Mouse (Mus musculus): ENCODE results near the gene Zc2hc1b. TPM values are rescaled to one million over a fixed set of nuclear protein-coding genes. Genes with fewer than 3 reads are reported as not detected.
A peak's percentile ranks its signal among the peaks of the same experiment; 100 is the strongest.
"Not testable (repeated sequence)": the region's sequence is repeated elsewhere in the genome, so short reads cannot be mapped to it uniquely, and the experiment has no call there.

The Zc2hc1b gene
- polyA plus RNA-seq, 1 experiment from 2014 or later, result not detected

DNA sequence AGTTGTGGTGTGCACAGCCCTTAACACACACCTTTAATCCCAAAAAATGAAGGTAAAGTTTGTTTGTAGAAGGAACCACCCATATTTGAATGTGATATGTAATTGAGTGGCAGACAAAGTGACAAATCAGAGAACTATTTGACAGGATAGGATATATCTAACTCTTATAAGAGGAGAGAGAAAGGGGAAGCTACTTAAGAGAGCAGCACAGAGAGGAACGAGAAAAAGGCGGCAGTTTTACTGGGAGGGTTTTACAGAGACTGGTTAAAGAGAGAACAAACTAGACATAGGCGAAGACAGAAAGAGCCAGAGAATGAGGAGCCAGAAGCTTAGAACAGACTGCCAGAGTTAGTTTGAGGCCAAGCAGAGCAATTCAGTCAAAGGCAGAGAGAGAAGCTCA is 23.0 kb upstream of the Zc2hc1b start:
- Histone ChIP-seq H3K36me3 (no peaks in the 10 kb centered on the region), H3K4me3 (no peak overlapping the region), H3K9me3 (replicated peaks) (no peaks in the 10 kb centered on the region), H3K4me2 (no peak overlapping the region), H3K4me1 (peaks cover 13% of the 10 kb centered on the region), H3K27ac (peak overlapping the region; percentile 58), H3K27me3 (replicated peaks) (no peaks in the 10 kb centered on the region), H3K9ac (no peak overlapping the region)
- no peak for ATAC-seq
- 65% methylated on average over 3 of the region's 3 CpGs for WGBS (ENCODE audit: insufficient replicate concordance)

DNA sequence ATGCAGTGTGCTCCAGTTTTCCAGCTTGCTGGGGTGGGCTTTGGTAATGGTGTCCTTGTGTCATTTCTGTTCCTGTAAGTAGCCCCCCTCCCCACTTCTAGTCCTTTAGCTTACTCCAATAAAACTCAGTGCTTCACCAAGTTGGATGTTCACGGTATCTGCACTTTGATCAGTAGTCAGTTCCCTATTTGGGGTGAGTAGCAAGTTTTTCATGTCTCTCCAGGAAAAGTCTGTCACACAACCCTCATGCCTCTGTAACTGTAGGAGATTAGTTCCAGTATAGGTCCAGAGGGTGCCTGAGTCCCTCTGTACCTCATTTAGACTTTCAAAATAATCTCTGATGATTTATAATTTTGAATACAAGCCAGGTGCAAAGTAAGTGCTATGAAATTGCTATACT is 21.4 kb upstream of the Zc2hc1b start:
- no peaks in the 10 kb centered on the region for H3K27me3 ChIP-seq (replicated peaks)
- no peak for ATAC-seq
- H3K4me1 ChIP-seq, result peaks cover 13% of the 10 kb centered on the region
- no peak overlapping the region for H3K4me3 ChIP-seq
- no peak overlapping the region for H3K27ac ChIP-seq
- H3K36me3 ChIP-seq, result no peaks in the 10 kb centered on the region
- WGBS (ENCODE audit: insufficient replicate concordance), result 40% methylated on average over 1 of the region's 1 CpGs
- H3K4me2 ChIP-seq, result no peak overlapping the region
- H3K9ac ChIP-seq, result no peak overlapping the region
- H3K9me3 ChIP-seq (replicated peaks), result no peaks in the 10 kb centered on the region

DNA sequence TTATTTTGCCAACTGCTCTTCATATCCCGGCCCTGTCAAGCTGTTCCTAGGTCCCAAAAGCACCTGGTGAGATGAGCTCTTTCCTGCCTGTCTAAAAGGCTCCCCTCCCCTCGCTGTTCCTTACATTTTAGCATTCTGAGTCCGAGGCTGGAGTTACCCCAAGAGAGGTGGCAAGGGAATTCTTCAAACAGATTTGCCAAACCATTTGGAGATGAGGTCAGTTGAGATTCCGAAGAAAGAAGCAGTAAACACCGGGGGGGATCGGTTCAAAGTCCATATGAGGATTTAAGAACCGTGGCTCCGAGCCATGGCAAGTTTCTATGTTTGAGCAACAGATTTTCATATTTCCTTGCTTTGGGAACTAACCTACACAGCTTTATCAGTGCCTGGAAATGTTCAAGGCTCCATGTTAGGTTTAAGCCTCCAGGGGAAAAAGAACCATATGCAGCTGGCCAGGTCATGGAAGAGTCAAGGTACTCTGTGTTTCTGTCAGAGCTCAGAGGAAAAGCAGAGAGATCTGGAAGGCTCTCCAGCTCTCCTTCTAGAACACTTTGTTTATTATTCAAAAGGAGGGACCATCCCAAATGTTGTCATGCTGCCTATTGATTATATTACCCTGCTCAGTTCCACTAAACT is 19.2 kb upstream of the Zc2hc1b start:
- Histone ChIP-seq H3K9me3 (replicated peaks) (no peaks in the 10 kb centered on the region), H3K4me3 (no peak overlapping the region), H3K4me2 (no peak overlapping the region), H3K9ac (no peak overlapping the region), H3K27me3 (replicated peaks) (no peaks in the 10 kb centered on the region), H3K36me3 (no peaks in the 10 kb centered on the region), H3K4me1 (peaks cover 20% of the 10 kb centered on the region), H3K27ac (no peak overlapping the region)
- no peak for ATAC-seq
- 69% methylated on average over 8 of the region's 8 CpGs for WGBS (ENCODE audit: insufficient replicate concordance)

DNA sequence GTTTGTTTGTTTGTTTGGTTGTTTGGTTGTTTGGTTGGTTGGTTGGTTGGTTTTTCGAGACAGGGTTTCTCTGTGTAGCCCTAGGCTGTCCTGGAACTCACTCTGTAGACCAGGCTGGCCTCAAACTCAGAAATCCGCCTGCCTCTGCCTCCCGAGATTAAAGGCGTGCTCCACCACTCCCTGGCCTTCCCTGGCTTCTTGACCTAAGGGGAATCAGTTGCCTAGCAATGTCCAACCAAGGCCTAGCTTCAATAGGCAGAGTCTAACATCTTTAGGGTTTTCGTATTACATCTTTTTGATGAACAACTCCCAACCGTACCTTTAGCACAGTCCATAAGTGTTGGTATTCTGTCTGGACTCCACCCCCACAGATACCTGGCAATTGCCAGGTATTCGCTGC is 15.7 kb upstream of the Zc2hc1b start:
- ATAC-seq; H3K27me3 ChIP-seq (replicated peaks); H3K9me3 ChIP-seq (replicated peaks); H3K9ac ChIP-seq; H3K27ac ChIP-seq: not testable (repeated sequence)
- H3K4me2 ChIP-seq, result peak overlapping the region; percentile 75
- H3K4me3 ChIP-seq, result peak overlapping the region; percentile 79
- 77% methylated on average over 7 of the region's 7 CpGs for WGBS (ENCODE audit: insufficient replicate concordance)
- peaks cover 34% of the 10 kb centered on the region for H3K36me3 ChIP-seq
- peaks cover 17% of the 10 kb centered on the region for H3K4me1 ChIP-seq

DNA sequence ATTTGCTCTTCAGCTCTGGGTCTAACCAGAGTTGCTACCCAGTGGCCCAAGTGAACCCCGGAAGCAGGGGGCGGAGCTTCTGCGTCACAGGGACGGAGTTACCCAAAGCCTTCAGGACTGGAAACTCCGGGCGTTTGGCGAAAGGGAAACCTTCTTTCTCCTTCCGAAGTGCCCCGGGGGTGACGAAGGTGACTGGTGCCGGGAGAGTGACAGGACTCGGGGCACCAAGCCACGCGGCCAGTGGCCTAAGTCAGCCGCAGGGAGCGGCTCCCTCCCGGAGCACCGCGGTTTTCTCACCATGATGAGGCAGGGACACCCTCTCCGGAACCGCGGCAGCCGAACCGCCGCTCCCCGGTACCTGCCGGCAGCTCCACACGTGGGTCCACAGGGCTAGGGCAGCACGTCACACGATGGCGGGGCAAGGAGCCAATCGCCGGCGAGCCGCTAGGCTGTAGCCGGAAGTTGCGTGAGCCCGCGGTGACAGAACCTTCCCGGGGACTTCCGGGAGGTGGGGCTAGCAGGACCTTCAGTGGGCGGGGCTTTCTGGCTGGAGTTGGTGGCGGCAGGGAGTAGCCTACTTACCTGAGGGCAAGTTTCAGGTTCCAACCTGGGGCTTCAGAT is 15.0 kb upstream of the Zc2hc1b start, which contains the start of gene Ltv1:
Gene Ltv1, minus strand, starts transcription at position 438 of the 621 bp plus-strand sequence.
- Histone ChIP-seq H3K9ac (peak within 1 kb of the TSS; percentile 78), H3K4me1 (peaks cover 17% of the 10 kb centered on the region), H3K4me2 (peak within 1 kb of the TSS; percentile 75), H3K4me3 (peak within 1 kb of the TSS; percentile 79), H3K36me3 (peaks cover 38% of the 10 kb centered on the region), H3K27ac (peak within 1 kb of the TSS; percentile 84), H3K9me3 (replicated peaks) (no peaks in the 10 kb centered on the region), H3K27me3 (replicated peaks) (no peaks in the 10 kb centered on the region)
- ATAC-seq, result peak; percentile 100
- WGBS (ENCODE audit: insufficient replicate concordance), result under 1% methylated on average over 43 of the region's 43 CpGs

DNA sequence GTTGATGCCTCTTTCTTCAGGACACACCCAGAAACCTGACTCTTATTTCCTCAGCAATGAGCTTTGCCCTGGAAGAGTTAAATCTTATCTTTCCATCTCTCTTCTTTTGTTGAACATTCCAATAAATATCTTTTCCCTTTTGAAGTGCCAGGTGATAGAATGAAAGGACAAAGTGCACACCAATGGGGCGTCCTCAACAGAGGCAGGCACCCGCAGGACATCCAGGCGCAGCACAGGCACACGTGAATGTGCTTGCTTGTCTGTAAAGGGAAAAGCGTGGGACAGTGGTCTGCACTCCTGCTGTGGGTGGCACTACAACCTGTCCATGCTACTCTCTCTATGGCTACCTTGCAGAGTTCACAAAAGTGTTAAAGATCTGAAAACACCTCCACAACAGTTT is 12.1 kb upstream of the Zc2hc1b start:
- no peak for ATAC-seq
- Histone ChIP-seq H3K4me1 (peaks cover 17% of the 10 kb centered on the region), H3K9ac (no peak overlapping the region), H3K27me3 (replicated peaks) (no peaks in the 10 kb centered on the region), H3K9me3 (replicated peaks) (no peaks in the 10 kb centered on the region), H3K36me3 (peaks cover 68% of the 10 kb centered on the region), H3K4me2 (no peak overlapping the region), H3K27ac (no peak overlapping the region), H3K4me3 (no peak overlapping the region)
- 85% methylated on average over 5 of the region's 5 CpGs for WGBS (ENCODE audit: insufficient replicate concordance)

DNA sequence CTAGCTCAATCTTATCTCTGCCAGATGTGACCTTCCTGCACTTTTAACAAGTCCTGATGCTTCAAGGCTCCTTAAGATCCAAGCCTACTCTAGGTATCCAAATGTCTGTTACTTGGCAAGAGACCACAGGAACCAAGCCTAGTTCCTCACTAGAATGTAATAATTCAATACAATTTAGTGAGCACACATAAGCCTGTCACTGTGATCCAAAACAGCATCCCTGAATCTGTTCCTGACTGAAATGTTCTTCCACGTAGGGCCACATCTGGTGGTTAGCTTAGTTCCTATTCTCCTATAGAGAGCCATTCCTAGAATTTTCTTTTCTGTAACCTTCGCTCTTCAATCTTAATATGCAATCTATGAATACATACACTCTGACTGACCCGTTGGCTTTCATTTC is 8.9 kb upstream of the Zc2hc1b start:
- no peaks in the 10 kb centered on the region for H3K27me3 ChIP-seq (replicated peaks)
- H3K4me1 ChIP-seq, result peaks cover 8% of the 10 kb centered on the region; the same call in 1 of the 2 replicates
- no peak overlapping the region for H3K27ac ChIP-seq
- WGBS (ENCODE audit: insufficient replicate concordance), result 86% methylated on average over 3 of the region's 3 CpGs
- H3K9ac ChIP-seq, result no peak overlapping the region
- no peak for ATAC-seq
- peaks cover 93% of the 10 kb centered on the region for H3K36me3 ChIP-seq
- no peak overlapping the region for H3K4me3 ChIP-seq
- no peaks in the 10 kb centered on the region for H3K9me3 ChIP-seq (replicated peaks)
- no peak overlapping the region for H3K4me2 ChIP-seq

DNA sequence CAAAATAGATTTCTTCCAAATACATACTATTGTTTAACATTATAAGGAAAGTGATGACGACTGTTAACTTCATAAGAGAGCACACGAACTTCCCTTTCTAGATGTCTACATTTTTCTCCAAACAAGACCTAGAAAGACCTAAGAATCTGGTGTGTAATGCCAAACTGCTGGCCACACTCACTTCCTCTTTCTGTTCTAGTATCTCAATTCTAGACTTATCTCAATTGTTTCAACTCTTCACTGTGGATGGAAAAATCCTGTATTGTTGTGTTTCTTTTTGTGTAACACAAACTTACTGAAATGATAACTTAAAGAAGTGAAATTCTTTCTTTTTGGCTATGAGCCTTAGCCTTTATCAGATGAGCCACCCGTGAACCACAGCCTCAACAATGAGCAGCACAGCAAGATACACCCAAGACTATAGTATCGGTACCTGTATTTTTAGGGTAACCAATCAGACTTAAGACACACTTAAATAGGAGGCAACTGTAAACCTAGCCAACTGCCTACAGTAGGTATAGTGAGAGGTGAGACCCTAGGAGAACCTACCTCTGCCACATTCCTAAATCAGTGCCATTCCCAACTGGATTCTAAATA is 6.4 kb upstream of the Zc2hc1b start:
- Histone ChIP-seq H3K36me3 (peaks cover 94% of the 10 kb centered on the region), H3K4me1 (0 out of 2 replicates have a peak, but pooled peaks cover 4% of the 10 kb centered on the region), H3K27ac (no peak overlapping the region), H3K9me3 (replicated peaks) (no peaks in the 10 kb centered on the region), H3K4me2 (no peak overlapping the region), H3K9ac (no peak overlapping the region), H3K27me3 (replicated peaks) (no peaks in the 10 kb centered on the region), H3K4me3 (no peak overlapping the region)
- 54% methylated on average over 4 of the region's 4 CpGs for WGBS (ENCODE audit: insufficient replicate concordance)
- ATAC-seq, result no peak

DNA sequence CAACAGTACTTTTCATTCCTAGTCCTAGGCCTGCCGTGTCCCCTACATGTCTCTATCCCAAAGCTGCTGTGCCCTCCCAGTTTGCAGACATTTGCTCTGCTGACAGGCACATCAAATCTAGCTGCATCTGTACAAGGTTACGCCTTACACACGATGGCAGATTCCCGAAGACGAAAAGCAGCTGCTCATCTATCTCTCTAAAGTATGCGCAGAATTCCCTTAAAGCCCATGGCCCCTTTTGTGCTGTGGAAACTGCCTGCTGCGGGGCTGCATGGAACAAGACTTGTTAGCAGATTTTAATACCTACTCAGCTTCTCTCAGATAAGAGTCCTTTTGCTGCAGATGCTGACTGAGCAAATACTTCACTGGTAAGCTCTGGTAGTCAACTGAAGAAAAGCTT is 2.4 kb upstream of the Zc2hc1b start:
- Histone ChIP-seq H3K9me3 (replicated peaks) (no peaks in the 10 kb centered on the region), H3K4me1 (0 out of 2 replicates have a peak, but pooled peaks cover 4% of the 10 kb centered on the region), H3K27me3 (replicated peaks) (no peaks in the 10 kb centered on the region), H3K9ac (no peak overlapping the region), H3K36me3 (peaks cover 94% of the 10 kb centered on the region), H3K4me3 (no peak overlapping the region), H3K4me2 (no peak overlapping the region), H3K27ac (no peak overlapping the region)
- no peak for ATAC-seq
- WGBS (ENCODE audit: insufficient replicate concordance), result 82% methylated on average over 7 of the region's 7 CpGs

DNA sequence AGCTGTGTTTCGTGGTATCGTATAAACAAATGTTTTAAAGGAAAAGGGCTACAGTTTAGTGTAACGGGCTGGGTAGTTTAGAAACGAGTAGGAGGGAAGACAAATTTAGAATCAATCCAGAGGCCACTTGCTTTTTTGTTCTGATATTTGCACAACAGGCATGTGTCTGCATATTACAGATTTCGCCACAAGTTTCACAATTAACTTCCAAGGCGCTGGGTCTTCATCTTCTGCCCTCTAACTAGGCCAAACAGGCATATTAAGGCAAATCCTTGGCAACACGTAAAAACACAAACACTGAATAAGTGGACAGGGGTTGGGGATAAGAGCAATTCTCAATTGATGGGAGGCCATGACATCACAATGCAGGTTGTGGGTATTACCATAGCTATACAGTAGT is 2.0 kb downstream of the Zc2hc1b start:
- Histone ChIP-seq H3K4me3 (no peak overlapping the region), H3K27ac (no peak overlapping the region), H3K9ac (no peak overlapping the region), H3K4me1 (peaks cover 10% of the 10 kb centered on the region; the same call in 1 of the 2 replicates), H3K4me2 (no peak overlapping the region), H3K9me3 (replicated peaks) (no peaks in the 10 kb centered on the region), H3K36me3 (peaks cover 54% of the 10 kb centered on the region), H3K27me3 (replicated peaks) (no peaks in the 10 kb centered on the region)
- 81% methylated on average over 7 of the region's 7 CpGs for WGBS (ENCODE audit: insufficient replicate concordance)
- ATAC-seq, result no peak

DNA sequence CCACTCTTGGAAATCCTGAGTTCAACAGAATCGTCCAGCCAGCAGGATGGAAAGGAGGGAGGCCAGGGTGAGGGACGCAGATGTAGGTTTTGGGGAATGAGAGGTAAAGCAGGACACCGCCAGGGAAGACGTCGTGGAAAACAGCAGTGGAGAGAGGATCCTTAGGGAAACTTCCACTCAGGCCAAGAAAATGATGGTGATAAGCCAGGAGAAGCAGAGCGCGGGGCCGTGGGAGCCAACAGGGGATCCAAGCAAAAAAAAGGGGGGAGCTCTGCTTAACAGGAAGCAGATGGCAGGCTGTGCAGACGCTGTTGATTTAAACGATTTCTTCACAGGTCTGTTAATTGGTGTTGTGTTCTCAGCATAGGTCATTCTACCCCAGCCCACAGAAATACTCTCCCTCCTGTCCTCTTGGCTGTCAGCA is 5.0 kb downstream of the Zc2hc1b start:
- no peak overlapping the region for H3K4me3 ChIP-seq
- H3K9ac ChIP-seq, result no peak overlapping the region
- no peaks in the 10 kb centered on the region for H3K9me3 ChIP-seq (replicated peaks)
- 50% methylated on average over 10 of the region's 10 CpGs for WGBS (ENCODE audit: insufficient replicate concordance)
- ATAC-seq, result no peak
- no peaks in the 10 kb centered on the region for H3K27me3 ChIP-seq (replicated peaks)
- H3K36me3 ChIP-seq, result peaks cover 24% of the 10 kb centered on the region
- no peak overlapping the region for H3K4me2 ChIP-seq
- H3K27ac ChIP-seq, result no peak overlapping the region
- H3K4me1 ChIP-seq, result peaks cover 10% of the 10 kb centered on the region; the same call in 1 of the 2 replicates

DNA sequence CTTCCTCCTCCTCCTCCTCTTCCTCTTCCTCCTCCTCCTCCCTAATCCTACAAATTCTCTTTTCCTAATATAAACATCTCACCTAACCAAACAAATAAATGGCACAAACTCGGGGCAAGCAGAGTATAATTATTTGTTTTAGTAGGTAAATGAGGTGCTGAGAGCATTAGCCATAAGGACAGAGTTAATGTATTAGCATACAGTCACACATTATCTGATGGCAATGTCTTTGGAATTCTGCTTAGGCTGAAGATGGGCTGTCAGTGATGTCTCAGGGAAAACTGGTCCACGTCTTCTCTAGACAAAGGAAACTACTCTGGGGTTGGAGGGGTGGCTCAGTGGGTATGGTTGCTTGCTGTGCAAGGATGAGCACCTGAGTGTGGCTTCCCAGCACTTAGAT is 6.4 kb downstream of the Zc2hc1b start:
- peaks cover 10% of the 10 kb centered on the region for H3K36me3 ChIP-seq
- H3K4me3 ChIP-seq, result no peak overlapping the region
- H3K4me1 ChIP-seq, result peaks cover 10% of the 10 kb centered on the region; the same call in 1 of the 2 replicates
- no peak overlapping the region for H3K9ac ChIP-seq
- 0 out of 2 replicates have a peak overlapping the region, but pooled peaks have one; percentile 14 for H3K27ac ChIP-seq
- ATAC-seq, result no peak
- 24% methylated on average over 2 of the region's 2 CpGs for WGBS (ENCODE audit: insufficient replicate concordance)
- H3K27me3 ChIP-seq (replicated peaks), result no peaks in the 10 kb centered on the region
- H3K9me3 ChIP-seq (replicated peaks), result no peaks in the 10 kb centered on the region
- H3K4me2 ChIP-seq, result no peak overlapping the region

Data from liver, embryonic 12.5 days (tissue).